Mouse (Mus musculus) heart, embryonic 16.5 days (tissue): ENCODE measurements around the gene Ap2m1. TPM values are rescaled to one million over a fixed set of nuclear protein-coding genes. Genes with fewer than 3 reads are reported as not detected.

Source experiments
- ATAC-seq: fragments of 200-750 bp; cut with Nextera tagmentation; replicated peaks from 2 replicates; pipeline ENCODE4 v1.8.0; 2017; ENCODE audit warnings: moderate number of reproducible peaks; ENCODE audit not compliant: insufficient read depth, low FRiP score; ENCODE audit errors: extremely low read depth
- H3K27ac ChIP-seq: fragments of 300-500 bp; sonication (generic); 2 replicates; pipeline ENCODE4 v1.5.1; 2014; ENCODE audit warnings: mild to moderate bottlenecking, low read length, control low read depth, moderate library complexity
- H3K27me3 ChIP-seq: fragments of 300-500 bp; sonication (generic); 2 replicates; pipeline ENCODE4 v1.6.1; 2014; ENCODE audit warnings: low read length, mixed read lengths; ENCODE audit not compliant: control insufficient read depth, insufficient read depth
- H3K36me3 ChIP-seq: fragments of 300-500 bp; sonication (generic); 2 replicates; pipeline ENCODE4 v1.6.1; 2014; ENCODE audit not compliant: control insufficient read depth, insufficient read depth
- H3K4me1 ChIP-seq: fragments of 300-500 bp; sonication (generic); 2 replicates; pipeline ENCODE4 v1.6.1; 2014; ENCODE audit warnings: low read length, mixed read lengths; ENCODE audit not compliant: control insufficient read depth, insufficient read depth
- H3K4me2 ChIP-seq: fragments of 300-500 bp; sonication (generic); 2 replicates; pipeline ENCODE4 v1.6.1; 2014; ENCODE audit warnings: low read depth, mild to moderate bottlenecking, control low read depth, low read length
- H3K4me3 ChIP-seq: fragments of 300-500 bp; sonication (generic); 2 replicates; pipeline ENCODE4 v1.5.1; 2014; ENCODE audit warnings: mild to moderate bottlenecking, control low read depth, low read length
- H3K9ac ChIP-seq: fragments of 300-500 bp; sonication (generic); 2 replicates; pipeline ENCODE4 v1.6.1; 2014; ENCODE audit warnings: low read length, control low read depth
- H3K9me3 ChIP-seq: fragments of 300-500 bp; sonication (generic); replicated peaks from 2 replicates; pipeline ENCODE4 v1.6.1; 2016; ENCODE audit warnings: low read length; ENCODE audit not compliant: control insufficient read depth
- WGBS: fragments of 180-500 bp; shearing (Covaris S2); extraction: QIAGEN DNeasy Blood & Tissue Kit; methylation state at CpG from one replicate; pipeline ENCODE4 v1.1.7; 2014; 5-methylcytosine and 5-hydroxymethylcytosine counted together
- polyA plus RNA-seq: library from polyadenylated mRNA; unstranded; fragments of >200 nt; fragmentation: Nextera tagmentation; extraction: Ambion mirVana; gene quantifications from 2 replicates; pipeline ENCODE4 v1.2.1, GENCODE M21; 2015

Ap2m1 gene
- polyA plus RNA-seq, 1 experiment from 2014 or later: 444 TPM

DNA sequence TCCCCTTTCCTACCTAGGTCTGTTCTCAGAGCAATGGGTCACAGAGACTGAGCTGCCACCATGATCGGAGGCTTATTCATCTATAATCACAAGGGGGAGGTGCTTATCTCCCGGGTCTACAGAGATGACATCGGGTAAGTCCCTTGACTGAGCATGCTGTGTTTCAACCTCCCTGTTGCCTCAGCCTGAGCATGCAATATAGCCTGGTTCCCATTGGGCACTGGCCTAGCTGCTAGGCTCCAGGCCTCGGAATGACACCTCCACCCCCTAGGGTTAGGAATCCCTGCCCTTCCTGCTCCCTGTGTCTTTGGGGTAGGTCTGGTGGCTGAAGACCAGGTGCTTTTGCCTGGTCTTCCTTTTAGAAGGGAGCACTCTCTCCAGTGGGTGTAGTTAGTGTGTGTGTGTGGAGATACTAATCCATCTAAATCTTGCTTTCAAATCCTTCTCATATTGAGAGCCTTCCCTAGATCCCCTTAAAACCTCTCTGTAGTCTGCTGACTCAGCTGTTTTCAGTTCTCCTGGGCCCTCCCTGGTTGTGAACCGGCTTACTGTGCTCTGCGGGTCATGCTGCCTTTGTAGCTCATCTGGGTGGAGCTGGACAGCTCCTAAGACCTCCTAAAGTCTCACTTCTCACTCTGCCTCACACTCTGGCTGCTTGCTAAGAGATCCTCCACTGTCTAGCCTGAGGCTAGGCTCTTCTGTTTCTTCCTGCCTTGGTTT is 2.5 kb downstream of the Ap2m1 start:
- Histone ChIP-seq H3K4me3 (peak overlapping the region; percentile 89), H3K27ac (no peak overlapping the region; the same call in 1 of the 2 replicates), H3K4me1 (peaks cover 22% of the 10 kb centered on the region), H3K9ac (peak overlapping the region; percentile 98), H3K9me3 (no peaks in the 10 kb centered on the region), H3K27me3 (no peaks in the 10 kb centered on the region), H3K36me3 (peaks cover 56% of the 10 kb centered on the region), H3K4me2 (peak overlapping the region; percentile 82)
- ATAC-seq: no peak
- WGBS: 34% methylated on average over 6 of the region's 6 CpGs

DNA sequence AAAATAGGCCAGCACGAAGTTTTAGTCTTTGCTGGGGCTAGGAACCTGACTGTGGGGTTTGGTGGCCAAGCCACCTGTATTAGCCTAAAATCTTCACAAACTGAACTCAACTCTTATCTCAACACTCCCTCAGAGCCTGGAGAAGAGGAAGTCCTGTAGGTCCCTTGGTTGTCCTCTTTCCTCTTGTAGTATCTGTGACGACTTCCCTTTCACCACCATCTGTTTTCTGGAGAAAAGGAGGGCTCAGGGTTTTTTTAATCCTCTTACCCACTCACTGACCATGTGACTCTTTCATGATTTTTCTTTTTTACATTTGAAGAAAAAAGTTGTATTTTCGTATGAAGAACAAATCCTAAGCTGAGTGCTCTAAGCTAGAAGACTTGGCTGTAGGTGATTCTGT is 4.4 kb downstream of the Ap2m1 start:
- WGBS: 68% methylated on average over 3 of the region's 3 CpGs
- Histone ChIP-seq H3K4me2 (no peak overlapping the region), H3K36me3 (peaks cover 62% of the 10 kb centered on the region), H3K27ac (no peak overlapping the region), H3K27me3 (no peaks in the 10 kb centered on the region), H3K9me3 (no peaks in the 10 kb centered on the region), H3K9ac (no peak overlapping the region), H3K4me3 (no peak overlapping the region), H3K4me1 (peaks cover 22% of the 10 kb centered on the region)
- ATAC-seq: no peak

DNA sequence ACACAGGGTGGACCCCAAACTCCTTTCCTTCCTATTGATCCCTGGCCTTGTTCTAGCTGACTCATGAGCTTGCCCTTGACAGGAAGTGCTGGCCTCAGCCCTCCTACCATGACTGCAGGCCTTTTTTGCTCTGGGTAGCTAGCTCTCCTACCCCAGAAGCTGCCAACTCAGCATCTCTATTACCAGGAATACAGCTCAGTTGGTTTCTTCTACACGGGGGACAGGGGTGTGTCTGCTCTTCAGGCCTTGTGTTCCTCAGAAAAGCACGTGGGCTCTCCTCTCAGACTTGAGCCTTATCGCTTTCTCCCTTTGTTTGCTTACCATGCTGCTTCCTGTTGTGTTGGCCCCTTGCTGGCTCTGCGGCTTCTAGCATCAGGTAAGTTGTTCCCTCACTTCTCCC is 5.2 kb downstream of the Ap2m1 start:
- no peak for ATAC-seq
- no peak overlapping the region for H3K9ac ChIP-seq
- WGBS: 70% methylated on average over 4 of the region's 4 CpGs

GRCm38 (mm10) chr16:20545696-20546095 is 10.4 kb downstream of the Ap2m1 start:
- WGBS: 91% methylated on average over 10 of the region's 10 CpGs
- Histone ChIP-seq H3K4me3 (no peak overlapping the region), H3K9me3 (no peaks in the 10 kb centered on the region), H3K9ac (no peak overlapping the region), H3K4me2 (no peak overlapping the region), H3K27ac (no peak overlapping the region), H3K4me1 (peaks cover 13% of the 10 kb centered on the region), H3K27me3 (no peaks in the 10 kb centered on the region), H3K36me3 (peaks cover 33% of the 10 kb centered on the region)
- no peak for ATAC-seq

More for the DNA sequence above, 5.2 kb downstream of the Ap2m1 start:
- Histone ChIP-seq H3K4me2 (no peak overlapping the region), H3K9me3 (no peaks in the 10 kb centered on the region), H3K4me3 (no peak overlapping the region), H3K27me3 (no peaks in the 10 kb centered on the region), H3K27ac (no peak overlapping the region), H3K36me3 (peaks cover 62% of the 10 kb centered on the region), H3K4me1 (peaks cover 22% of the 10 kb centered on the region)

GRCm38 (mm10) chr16:20547423-20547822 is 12.1 kb downstream of the Ap2m1 start:
- Histone ChIP-seq H3K9ac (peak overlapping the region; percentile 79), H3K27me3 (no peaks in the 10 kb centered on the region), H3K4me1 (peaks cover 13% of the 10 kb centered on the region), H3K36me3 (peaks cover 27% of the 10 kb centered on the region), H3K4me3 (peak overlapping the region; percentile 84; the same call in 1 of the 2 replicates), H3K27ac (peak overlapping the region; percentile 57), H3K9me3 (no peaks in the 10 kb centered on the region), H3K4me2 (peak overlapping the region; percentile 69)
- WGBS: 47% methylated on average over 5 of the region's 5 CpGs
- ATAC-seq: no peak

GRCm38 (mm10) chr16:20548096-20548948 is 13.0 kb downstream of the Ap2m1 start, which contains the start of gene Abcf3:
TSS of gene Abcf3 (plus strand) at chr16:20548577.
- peak within 1 kb of the TSS; percentile 87 for H3K9ac ChIP-seq
- WGBS: under 1% methylated on average over 56 of the region's 56 CpGs
- peak within 1 kb of the TSS; percentile 84 for H3K4me3 ChIP-seq
- H3K27me3 ChIP-seq: no peaks in the 10 kb centered on the region
- peak within 1 kb of the TSS; percentile 71 for H3K27ac ChIP-seq
- H3K4me2 ChIP-seq: peak within 1 kb of the TSS; percentile 71
- H3K36me3 ChIP-seq: peaks cover 21% of the 10 kb centered on the region
- H3K4me1 ChIP-seq: peaks cover 13% of the 10 kb centered on the region
- ATAC-seq: peak; percentile 100
- H3K9me3 ChIP-seq: no peaks in the 10 kb centered on the region

- H3K36me3 ChIP-seq: peaks cover 18% of the 10 kb centered on the region
- 44% methylated on average over 9 of the region's 9 CpGs for WGBS
- H3K4me2 ChIP-seq: peak overlapping the region; percentile 71
- no peak for ATAC-seq
- peaks cover 13% of the 10 kb centered on the region for H3K4me1 ChIP-seq
- no peaks in the 10 kb centered on the region for H3K27me3 ChIP-seq
- no peaks in the 10 kb centered on the region for H3K9me3 ChIP-seq
- H3K4me3 ChIP-seq: peak overlapping the region; percentile 84
- peak overlapping the region; percentile 87 for H3K9ac ChIP-seq
- no peak overlapping the region for H3K27ac ChIP-seq
Measured at GRCm38 (mm10) chr16:20549161-20549560, 13.9 kb downstream of the Ap2m1 start.

GRCm38 (mm10) chr16:20551691-20552090 is 16.4 kb downstream of the Ap2m1 start:
- ATAC-seq: no peak
- Histone ChIP-seq H3K9ac (no peak overlapping the region), H3K4me2 (no peak overlapping the region), H3K27me3 (no peaks in the 10 kb centered on the region), H3K27ac (no peak overlapping the region), H3K9me3 (no peaks in the 10 kb centered on the region), H3K36me3 (peaks cover 23% of the 10 kb centered on the region), H3K4me1 (peaks cover 13% of the 10 kb centered on the region), H3K4me3 (no peak overlapping the region)
- WGBS: 96% methylated on average over 5 of the region's 5 CpGs

- peaks cover 25% of the 10 kb centered on the region for H3K36me3 ChIP-seq
- ATAC-seq: no peak
- WGBS: 90% methylated on average over 1 of the region's 1 CpGs
Measured at GRCm38 (mm10) chr16:20552594-20552993, 17.3 kb downstream of the Ap2m1 start.

More at GRCm38 (mm10) chr16:20552594-20552993, 17.3 kb downstream of the Ap2m1 start:
- H3K4me1 ChIP-seq: peaks cover 10% of the 10 kb centered on the region
- H3K4me3 ChIP-seq: no peak overlapping the region
- no peak overlapping the region for H3K27ac ChIP-seq
- H3K27me3 ChIP-seq: no peaks in the 10 kb centered on the region
- H3K9ac ChIP-seq: no peak overlapping the region
- no peaks in the 10 kb centered on the region for H3K9me3 ChIP-seq
- no peak overlapping the region for H3K4me2 ChIP-seq
